Mouse (Mus musculus) liver, postnatal 0 days (tissue): ENCODE data around the gene Rasgef1b.

Source experiments
- CTCF ChIP-seq: sonication (generic); IDR thresholded peaks from 2 replicates; pipeline ENCODE4 v1.5.1; 2016; ENCODE audit warnings: antibody characterized with exemption, low read depth
- EP300 ChIP-seq: IDR thresholded peaks from 2 replicates; pipeline ENCODE4 v1.6.1; 2016; ENCODE audit warnings: antibody characterized with exemption, low read depth, mild to moderate bottlenecking

DNA sequence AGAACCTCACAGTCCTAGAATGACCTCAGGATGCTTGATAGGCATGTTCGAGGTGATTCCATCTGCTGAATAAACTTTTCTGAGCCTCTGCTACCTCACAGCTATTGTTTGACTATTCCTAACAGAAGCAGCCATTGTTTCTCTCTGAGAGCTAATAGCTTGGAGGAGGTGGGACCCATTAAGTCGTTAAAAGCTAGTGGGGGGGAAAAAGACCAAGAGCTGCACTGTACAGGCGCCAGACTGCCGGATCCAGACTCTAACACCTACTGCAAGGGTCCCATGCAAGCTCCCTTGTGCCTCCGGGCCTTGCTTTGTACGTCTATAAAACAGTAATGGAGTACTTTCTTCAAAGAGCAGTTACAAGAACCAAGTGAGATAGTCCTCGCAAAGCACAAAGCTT lies 176.2 kb downstream of the Rasgef1b start:
- no peak for TF ChIP-seq CTCF
- TF ChIP-seq EP300 = no peak
